Mouse (Mus musculus) MEL (cell line): ENCODE measurements around the gene Spata32.

Source experiments
- CHD1 ChIP-seq: IDR thresholded peaks from 2 replicates; pipeline ENCODE4 v1.6.1; 2012; ENCODE audit warnings: low read depth, mild to moderate bottlenecking, inconsistent platforms, low read length, improper control_type of control experiment
- ELF1 ChIP-seq: IDR thresholded peaks from 2 replicates; pipeline ENCODE4 v1.6.1; 2014; ENCODE audit warnings: low read depth, mild to moderate bottlenecking, inconsistent platforms, low read length, improper control_type of control experiment, moderate library complexity
- EP300 ChIP-seq, 2 experiments: IDR thresholded peaks; 2 replicates each; pipeline ENCODE4 v1.6.1; 2011; ENCODE audit warnings: improper control_type of control experiment in 2 of 2, low read length in 2 of 2, low read depth in 1 of 2, mild to moderate bottlenecking in 1 of 2
- POLR2A ChIP-seq, 2 experiments: IDR thresholded peaks; 2 replicates each; pipeline ENCODE4 v1.6.1; 2011 to 2012; ENCODE audit warnings: low read length in 2 of 2, mild to moderate bottlenecking in 2 of 2, control low read depth in 1 of 2, improper control_type of control experiment in 1 of 2, low read depth in 1 of 2, moderate library complexity in 1 of 2; ENCODE audit not compliant: control insufficient read depth in 1 of 2, insufficient read depth in 1 of 2, poor library complexity in 1 of 2
- UBTF ChIP-seq: IDR thresholded peaks from 2 replicates; pipeline ENCODE4 v1.6.1; 2012; ENCODE audit warnings: low read depth, mild to moderate bottlenecking, inconsistent platforms, low read length, improper control_type of control experiment, moderate library complexity, borderline replicate concordance; ENCODE audit not compliant: insufficient read depth
- ZKSCAN1 ChIP-seq: IDR thresholded peaks from 2 replicates; pipeline ENCODE4 v1.6.1; 2012; ENCODE audit warnings: low read depth, mild to moderate bottlenecking, inconsistent platforms, low read length, improper control_type of control experiment, moderate library complexity

GRCm38 (mm10) chr11:103237757-103238156 lies 19.5 kb upstream of the Spata32 start:
- TF ChIP-seq ZKSCAN1: no peak
- TF ChIP-seq POLR2A (IDR thresholded peaks at IDR 0.05; ENCODE audit: control insufficient read depth in 1 of 2, insufficient read depth in 1 of 2, low read depth in 1 of 2, low read length in 2 of 2, poor library complexity in 1 of 2): no peak
- TF ChIP-seq EP300 (IDR thresholded peaks at IDR 0.05; ENCODE audit: low read depth in 1 of 2, low read length in 2 of 2): no peak
- no peak for TF ChIP-seq UBTF
- no peak for TF ChIP-seq CHD1
- no peak for TF ChIP-seq ELF1
